Mouse (Mus musculus) MN1 (cell line): ENCODE measurements around the gene Snx29.

Experiments used
- DNase-seq: peaks from one replicate; pipeline ENCODE4 v3.0.0-alpha.2; 2016; ENCODE audit warnings: low spot score

Gene Snx29

DNA sequence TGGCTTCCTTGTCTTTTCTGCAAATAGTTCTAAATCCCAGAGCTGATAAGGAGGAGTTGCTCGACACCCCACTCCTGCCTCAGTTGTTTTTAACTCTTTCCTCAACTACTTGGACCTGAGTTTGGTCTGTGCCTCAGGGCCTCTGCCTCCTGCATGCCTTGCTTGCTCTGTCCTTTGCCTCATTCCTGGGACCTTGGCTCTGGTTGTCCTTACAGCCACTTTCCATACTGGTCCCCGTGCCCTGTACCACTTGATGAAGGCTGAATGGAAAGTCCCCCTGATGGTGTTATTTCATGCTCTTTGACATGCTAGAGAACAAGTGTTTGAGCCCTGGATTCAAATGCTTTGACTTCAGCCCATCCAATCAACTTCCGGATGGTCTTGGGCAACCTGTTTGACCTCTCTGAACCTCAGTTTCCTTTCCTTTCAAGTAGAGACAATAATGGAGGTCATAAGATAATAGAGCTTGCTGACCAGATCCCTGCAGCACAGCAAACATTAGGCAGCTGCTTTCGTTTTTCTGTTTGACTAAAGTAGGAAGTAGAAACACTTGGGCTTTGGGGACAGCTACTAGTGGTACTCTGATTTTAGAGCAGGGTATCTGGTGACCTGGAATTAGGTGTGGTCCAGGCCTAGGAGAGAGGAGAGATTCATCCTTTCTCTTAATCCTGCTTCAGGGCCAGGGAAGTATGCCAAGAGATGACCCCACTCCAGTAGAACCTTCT is 365.7 kb downstream of the Snx29 start:
- no peak for DNase-seq

GRCm38 (mm10) chr16:11690097-11690496 is 367.4 kb downstream of the Snx29 start:
- DNase-seq: no peak

DNA sequence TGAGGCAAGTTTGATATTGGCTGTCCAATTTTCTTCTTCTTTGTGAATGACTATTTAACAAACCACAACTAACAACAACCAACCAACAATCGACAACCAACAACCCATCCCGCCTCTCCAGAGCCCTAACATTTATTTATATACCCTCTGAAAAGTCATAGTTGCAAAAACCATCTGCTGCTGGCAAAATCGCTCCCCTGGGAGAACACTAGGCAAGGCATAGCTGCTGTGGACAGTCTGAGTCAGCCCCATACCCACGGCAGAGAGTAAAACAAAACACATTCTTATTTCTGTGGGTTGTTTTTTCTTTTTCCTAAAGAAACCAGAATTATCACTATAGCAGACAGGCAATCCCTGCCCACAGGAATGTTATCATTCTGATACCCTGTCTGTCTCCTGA is 368.0 kb downstream of the Snx29 start:
- DNase-seq: peak; percentile 33

- no peak for DNase-seq
Observed at GRCm38 (mm10) chr16:11691487-11692200, 368.9 kb downstream of the Snx29 start.

- DNase-seq: no peak
Observed at GRCm38 (mm10) chr16:11692744-11693143, 370.0 kb downstream of the Snx29 start.

- DNase-seq: peak; percentile 45
Observed at GRCm38 (mm10) chr16:11694386-11694785, 371.7 kb downstream of the Snx29 start.

GRCm38 (mm10) chr16:11696767-11697166 is 374.1 kb downstream of the Snx29 start:
- no peak for DNase-seq

- peak; percentile 69 for DNase-seq
Observed at GRCm38 (mm10) chr16:11697710-11698357, 375.1 kb downstream of the Snx29 start.

DNA sequence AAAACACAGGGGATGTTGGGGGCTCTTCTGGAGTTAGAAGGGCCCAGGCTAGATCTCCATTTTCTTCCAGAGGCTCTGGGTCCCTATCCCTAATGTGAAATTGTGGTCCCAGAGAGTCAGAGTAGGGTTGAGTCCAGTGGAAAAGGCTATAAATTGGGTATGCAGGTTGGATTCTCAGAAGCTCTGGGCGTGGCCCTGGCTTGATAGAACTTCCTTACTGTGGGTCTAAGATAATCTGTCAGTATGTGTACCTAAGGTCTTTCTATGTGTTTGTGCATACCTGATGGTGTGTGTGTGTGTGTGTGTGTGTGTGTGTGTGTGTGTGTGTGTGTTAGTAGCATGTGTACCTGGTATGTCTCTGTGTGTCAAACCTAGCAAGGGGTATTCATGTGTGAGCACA is 378.9 kb downstream of the Snx29 start:
- DNase-seq: no peak

GRCm38 (mm10) chr16:11704096-11704495 is 381.4 kb downstream of the Snx29 start:
- no peak for DNase-seq

DNA sequence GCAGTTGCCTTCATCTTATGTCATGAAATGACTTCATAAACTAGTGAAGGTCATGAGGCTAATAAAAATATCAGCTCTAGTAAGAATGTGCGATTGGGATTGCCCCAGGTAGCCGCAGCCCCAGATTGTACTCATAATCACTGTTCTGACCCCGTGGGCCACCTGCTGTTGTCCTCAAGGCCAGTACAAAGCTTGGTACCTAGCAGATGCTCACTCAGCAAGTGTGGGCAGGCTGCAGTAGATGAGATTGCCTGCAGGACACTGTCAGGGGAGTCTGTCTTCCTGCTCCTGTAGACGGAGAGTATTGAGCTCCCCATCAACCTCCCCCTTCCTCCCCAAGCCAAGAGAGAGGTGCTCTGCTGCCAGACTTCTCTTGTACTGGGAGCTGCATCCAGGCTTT is 382.7 kb downstream of the Snx29 start:
- no peak for DNase-seq

DNA sequence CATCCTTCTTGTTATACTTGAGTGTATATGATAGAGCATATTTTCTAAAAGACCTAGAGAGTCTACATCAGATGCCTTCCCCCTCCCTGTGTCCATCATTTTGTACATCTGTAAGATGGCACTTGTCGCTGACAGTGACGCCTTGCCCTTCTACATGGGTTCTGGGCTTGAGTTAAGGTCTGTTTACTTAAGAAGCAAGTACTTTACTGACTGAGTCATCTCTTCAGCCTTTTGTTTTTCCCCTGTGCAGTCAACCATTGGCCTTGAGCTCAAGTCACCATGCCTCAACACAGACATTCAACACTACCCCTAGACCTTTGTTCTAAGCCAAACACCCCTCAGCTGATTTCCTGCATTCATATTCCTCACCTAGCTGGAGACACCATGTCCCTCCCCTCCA is 385.4 kb downstream of the Snx29 start:
- no peak for DNase-seq

GRCm38 (mm10) chr16:11709382-11709781 is 386.7 kb downstream of the Snx29 start:
- DNase-seq: no peak

DNA sequence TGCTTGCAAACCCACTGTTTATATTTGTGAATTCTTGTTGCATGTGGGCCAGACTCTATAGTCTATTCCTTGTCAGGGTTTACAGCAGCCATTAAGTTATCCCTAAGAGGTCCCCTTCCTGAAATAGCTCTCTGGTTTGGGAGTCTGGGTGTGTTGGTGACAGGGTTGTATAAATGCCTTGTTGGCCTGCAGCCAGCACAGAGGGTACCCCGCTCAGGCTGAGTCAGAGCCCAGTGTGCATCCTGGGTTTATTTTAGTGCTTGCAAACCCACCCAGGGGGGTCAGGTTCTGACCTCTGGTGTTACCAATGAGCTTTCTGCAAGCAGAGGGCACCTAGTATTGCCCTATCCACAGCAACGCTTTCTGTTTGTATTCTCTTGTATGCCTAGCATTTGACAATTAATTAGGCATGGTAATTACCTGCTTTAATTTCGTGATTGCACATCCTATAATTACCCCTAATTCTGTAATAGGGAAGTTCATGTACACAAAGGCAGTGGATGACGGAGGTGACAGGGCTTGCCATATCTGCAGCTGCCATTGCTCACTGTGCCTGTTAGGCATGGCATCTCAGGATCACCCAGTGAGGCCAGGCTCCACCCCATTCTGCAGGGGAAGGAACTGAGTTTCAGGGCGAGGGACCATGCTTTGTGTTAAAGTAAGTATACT is 387.4 kb downstream of the Snx29 start:
- DNase-seq: no peak

DNA sequence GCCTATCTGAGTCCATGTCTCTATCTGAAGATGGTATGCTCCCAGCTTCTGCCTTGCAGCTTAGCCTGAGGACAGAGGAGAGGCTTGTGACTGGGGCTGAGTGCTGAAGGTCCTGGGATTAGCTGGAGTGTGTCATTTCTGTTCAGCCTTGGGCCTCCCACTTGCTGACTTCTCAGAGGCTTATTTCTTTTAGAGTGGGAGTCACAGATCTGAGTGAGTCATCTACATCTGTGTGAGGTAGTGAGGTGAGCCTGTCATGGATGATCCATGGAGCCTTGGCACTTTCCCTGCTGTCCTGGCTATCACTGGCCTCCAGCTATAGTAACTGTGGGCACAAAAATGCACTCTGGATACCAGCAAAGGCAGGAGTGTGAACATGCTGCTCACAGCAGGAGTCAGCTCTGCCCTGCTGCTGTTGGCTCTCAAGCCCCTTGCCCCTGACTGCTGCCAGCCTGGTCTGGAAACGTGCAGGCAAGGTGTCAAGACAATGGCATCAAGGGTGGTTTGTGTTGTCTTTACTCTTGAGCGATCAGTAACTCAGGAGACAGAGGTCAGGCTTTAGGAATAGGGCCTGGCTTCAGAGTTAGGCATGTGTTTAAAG is 390.7 kb downstream of the Snx29 start:
- no peak for DNase-seq

DNA sequence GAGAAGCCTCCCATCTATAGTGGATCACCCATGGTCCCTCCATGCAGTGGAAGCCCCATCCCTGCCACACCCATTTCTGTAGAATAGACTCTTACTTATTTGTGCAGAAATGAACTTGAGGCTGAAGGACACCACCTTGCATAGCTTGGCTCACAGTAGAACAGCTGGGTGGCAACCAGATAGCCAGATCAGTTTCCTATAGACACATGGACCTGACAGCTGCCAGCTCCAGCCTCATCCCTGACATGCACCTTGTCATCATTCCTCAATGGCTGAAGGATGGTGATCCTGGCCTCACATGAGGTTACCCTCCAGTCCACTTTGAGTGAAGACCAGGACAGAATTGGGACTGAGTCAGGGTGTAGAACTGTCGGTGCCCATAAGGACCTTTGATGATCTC is 394.2 kb downstream of the Snx29 start:
- no peak for DNase-seq

DNA sequence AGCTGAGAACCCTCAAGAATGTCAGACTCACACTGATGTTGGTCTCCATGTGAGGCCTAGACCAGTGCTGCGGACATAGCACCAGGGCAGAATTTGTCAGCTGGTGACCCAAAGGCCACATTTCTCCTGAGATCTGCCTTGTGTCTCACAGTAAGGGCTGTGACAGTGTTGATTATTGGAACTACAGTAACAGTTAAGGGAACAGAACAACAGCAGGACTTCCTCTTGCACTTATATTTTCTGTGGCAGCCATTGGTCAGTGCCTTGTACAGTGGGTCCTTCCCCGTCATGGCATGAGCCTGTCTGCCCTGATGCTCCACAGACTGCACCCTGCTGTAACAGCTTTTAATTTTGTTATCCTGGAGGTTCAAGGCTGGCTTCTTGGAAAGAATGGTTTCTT is 403.2 kb downstream of the Snx29 start:
- DNase-seq: no peak

GRCm38 (mm10) chr16:11727331-11727730 is 404.6 kb downstream of the Snx29 start:
- no peak for DNase-seq

DNA sequence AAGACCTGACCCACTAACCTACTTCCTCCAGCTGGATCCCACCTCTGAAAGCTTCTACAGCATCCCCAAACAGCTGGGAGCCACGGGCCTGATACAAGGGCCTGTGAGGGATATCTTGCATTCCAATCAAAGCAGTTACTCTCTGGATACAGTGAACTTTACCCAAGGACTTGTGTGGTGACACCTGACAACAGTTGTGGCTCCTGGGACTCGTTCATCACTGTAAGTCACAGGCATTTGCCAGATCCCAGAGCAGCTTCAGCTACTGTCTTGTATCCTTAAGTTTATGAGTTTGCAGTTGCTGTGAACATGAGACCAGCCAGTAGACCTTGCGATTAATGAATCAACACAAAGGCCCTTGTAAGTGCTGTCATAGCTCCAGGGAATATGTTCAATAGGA is 405.4 kb downstream of the Snx29 start:
- DNase-seq: no peak

DNA sequence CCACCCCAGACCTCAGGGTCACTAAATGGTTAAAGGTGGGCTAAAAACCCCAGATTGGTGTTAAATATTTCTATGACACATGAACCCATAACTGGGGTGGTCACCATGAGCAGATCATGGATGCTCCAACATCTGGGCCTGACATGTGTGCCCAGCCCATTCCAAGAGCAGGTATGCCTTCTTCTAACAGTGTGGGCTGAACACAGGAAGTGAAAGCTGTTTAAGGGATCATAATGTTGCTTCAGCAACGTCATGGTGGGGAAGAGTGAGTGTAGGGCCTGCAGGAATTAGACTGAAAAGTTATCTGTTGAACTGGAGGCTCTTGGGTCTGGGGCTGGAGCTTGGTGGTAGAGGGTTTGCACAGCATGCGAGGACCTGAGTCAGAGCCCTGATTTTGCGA is 405.9 kb downstream of the Snx29 start:
- no peak for DNase-seq

DNA sequence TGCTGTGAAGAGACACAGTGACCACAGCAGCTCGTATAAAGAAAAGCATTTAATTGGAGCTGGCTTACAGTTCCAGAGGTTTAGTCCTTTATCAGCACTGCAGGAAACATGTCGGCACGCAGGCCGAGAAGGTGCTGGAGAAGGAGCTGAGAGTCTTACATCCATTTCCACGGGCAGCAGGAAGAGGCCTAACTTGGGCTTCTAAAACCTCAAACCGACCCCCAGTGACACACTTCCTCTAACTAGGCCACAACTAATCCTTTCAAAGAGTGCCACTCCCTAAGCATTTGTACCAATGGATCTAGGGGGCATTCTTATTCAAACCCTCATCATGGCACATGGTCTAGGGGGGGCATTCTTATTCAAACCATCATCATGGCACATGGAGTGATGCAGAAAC is 406.4 kb downstream of the Snx29 start:
- no peak for DNase-seq

DNA sequence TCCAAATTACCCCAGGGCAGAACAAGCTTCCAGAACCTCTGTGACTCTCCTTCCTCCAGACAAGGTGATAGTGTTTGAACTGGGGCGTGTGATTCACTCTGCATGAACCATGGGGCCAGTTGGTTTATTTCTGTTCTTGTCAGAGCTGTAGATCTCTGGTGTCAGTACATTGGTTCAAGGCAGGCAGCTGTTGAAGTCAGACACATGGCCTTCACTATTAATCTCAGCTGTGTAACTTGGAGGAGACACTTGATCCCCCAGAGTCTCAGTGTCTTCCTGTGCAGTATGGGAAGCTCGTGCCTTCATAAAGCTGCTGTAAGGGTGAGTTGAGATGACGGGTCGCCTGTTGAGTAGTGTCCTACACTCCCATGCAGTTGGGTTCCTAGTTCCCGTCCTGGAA is 407.1 kb downstream of the Snx29 start:
- DNase-seq: no peak
